9 mouse cellular contexts compared by ENCODE assay signal in the genomic region with DNA sequence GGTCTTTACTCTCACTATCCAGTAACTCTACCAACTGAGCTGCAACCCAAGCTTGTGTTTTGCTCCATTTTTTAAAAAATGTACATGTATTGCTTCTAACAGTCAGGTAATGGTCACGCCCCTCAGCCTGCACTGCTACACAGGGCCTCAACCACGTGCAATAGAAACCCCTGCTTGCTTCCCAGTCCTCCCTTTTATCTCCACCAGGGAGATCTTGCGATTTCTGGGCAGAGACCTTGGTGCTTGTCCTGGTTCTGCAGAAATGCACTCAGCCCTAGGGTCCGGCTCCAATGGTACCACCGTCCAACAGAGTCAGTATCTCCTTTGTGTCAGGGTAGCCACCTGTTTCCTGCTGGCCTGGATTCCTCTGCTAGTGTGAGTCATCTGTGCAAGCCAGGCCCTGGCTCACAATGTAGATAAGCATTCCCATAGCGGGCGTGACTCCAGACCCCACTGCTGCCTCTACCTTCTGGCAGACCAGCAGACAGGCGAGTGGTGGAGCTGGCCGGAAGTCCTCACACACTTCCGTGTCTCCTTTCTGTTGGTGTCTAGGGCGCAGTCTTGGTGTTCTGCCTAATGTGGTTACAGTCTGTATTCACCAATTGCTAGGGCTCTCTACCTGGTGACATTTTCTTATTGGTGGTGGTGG. TPM values are rescaled to one million over a fixed set of nuclear protein-coding genes. Genes with fewer than 3 reads are reported as not detected.
DNase-seq lines count a peak whose midpoint lies in the region; ATAC-seq and TF ChIP-seq lines count a peak whose summit lies in the region.
"Had no signal": no experiment of that assay in that cellular context is flagged by ENCODE, and none has a peak within 500 bp of the region (broad histone marks: within the 10 kb centered on the region; RNA-seq: fewer than 3 reads in every experiment).

No protein-coding gene starts in this region.

- 68% methylated on average over 11 of the region's 11 CpGs for WGBS in forebrain, postnatal 0 days

- no peaks in the 10 kb centered on the region for H3K4me1 ChIP-seq in forebrain, postnatal 0 days (ENCODE audit: insufficient read depth)
- H3K4me1 ChIP-seq: limb, embryonic 12.5 days had no signal

- no peaks in the 10 kb centered on the region for H3K36me3 ChIP-seq in forebrain, postnatal 0 days (ENCODE audit: insufficient read depth)
- H3K36me3 ChIP-seq: limb, embryonic 12.5 days had no signal

- H3K27me3 ChIP-seq in forebrain, postnatal 0 days (ENCODE audit: insufficient read depth, low read length) = no peaks in the 10 kb centered on the region
- H3K27me3 ChIP-seq: limb, embryonic 12.5 days had no signal

- peak; percentile 31 for DNase-seq in ovary, adult 18-20 months (ENCODE audit: low spot score)
- DNase-seq in ovary, postnatal 10 days (ENCODE audit: low spot score) = no peak
- DNase-seq in cerebellum, adult 8-10 months = peak; percentile 91
- DNase-seq in heart, postnatal 10 days = peak; percentile 72 to 76
- DNase-seq in lung, postnatal 36 days = peak; percentile 44
- DNase-seq in testis, postnatal 10 days (ENCODE audit: low spot score) = no peak
- DNase-seq in left cerebral cortex, adult 8-10 months (ENCODE audit: low spot score in 2 of 2) = no peak
- DNase-seq in forebrain, postnatal 0 days = no peak

- H3K9ac ChIP-seq in forebrain, postnatal 0 days = no peak overlapping the region
- H3K9ac ChIP-seq: limb, embryonic 12.5 days had no signal

- intact Hi-C loops in heart, postnatal 10 days (cut with DNase I) = no loop called here

- no peaks in the 10 kb centered on the region for H3K9me3 ChIP-seq in forebrain, postnatal 0 days (ENCODE audit: low read length)
- H3K9me3 ChIP-seq: limb, embryonic 12.5 days had no signal

- no peak for TF ChIP-seq CTCF in forebrain, postnatal 0 days (IDR thresholded peaks at IDR 0.05; ENCODE audit: low read depth)

- H3K4me2 ChIP-seq in forebrain, postnatal 0 days (ENCODE audit: low read depth) = no peak overlapping the region
- H3K4me2 ChIP-seq: limb, embryonic 12.5 days had no signal

- H3K4me3 ChIP-seq in forebrain, postnatal 0 days (ENCODE audit: low read depth, low read length) = no peak overlapping the region
- H3K4me3 ChIP-seq: limb, embryonic 12.5 days had no signal

- no peak for ATAC-seq in forebrain, postnatal 0 days

- no peak overlapping the region for H3K27ac ChIP-seq in forebrain, postnatal 0 days (ENCODE audit: low read depth, low read length)
- H3K27ac ChIP-seq: limb, embryonic 12.5 days had no signal

RNA-seq across cellular contexts. Expression of a gene that starts 27.6 kb away (rescaled TPM):
- 1 to 10 TPM; 1.7 TPM for total RNA-seq in heart, postnatal 10 days (2021)
- total RNA-seq in left cerebral cortex, adult 8-10 months (2022) = 100 to 1,000 TPM in 1 of 4 experiments, 10 to 100 TPM in 3; 77.0 to 100 (median 85.0) TPM
- total RNA-seq in forebrain, postnatal 0 days (2014; rRNA removed) = 2.8 and 3.2 TPM in 2 replicates
- polyA plus RNA-seq in forebrain, postnatal 0 days (2015; fragmentation: Nextera tagmentation; extraction: Ambion mirVana) = 4.6 and 8.1 TPM in 2 replicates

RNA-seq across cellular contexts. Expression of a gene that starts 44.0 kb away (rescaled TPM):
- total RNA-seq in heart, postnatal 10 days (2021) = 10 to 100 TPM in 1 of 2 experiments, 1 to 10 TPM in 1; 7.6 to 10.4 TPM
- total RNA-seq in left cerebral cortex, adult 8-10 months (2022) = 10 to 100 TPM; 29.2 to 42.7 (median 35.9) TPM
- total RNA-seq in forebrain, postnatal 0 days (2014; rRNA removed) = 2.6 and 3.2 TPM in 2 replicates
- polyA plus RNA-seq in forebrain, postnatal 0 days (2015; fragmentation: Nextera tagmentation; extraction: Ambion mirVana) = 0.70 and 1.2 TPM in 2 replicates

Comparison
In these comparisons a context has a peak if more than half of its experiments do, and no peak if none do; other contexts are left out.
1. DNase-seq: peak in ovary, adult 18-20 months (single experiment), cerebellum, adult 8-10 months (single experiment), heart, postnatal 10 days (2 of 2) and lung, postnatal 36 days (single experiment); none in ovary, postnatal 10 days (single experiment), testis, postnatal 10 days (single experiment), left cerebral cortex, adult 8-10 months (0 of 2) and forebrain, postnatal 0 days (single experiment).
2. RNA of a gene that starts 27.6 kb away (total RNA-seq): 77.0 to 100 TPM in left cerebral cortex, adult 8-10 months; 2.8 to 3.2 TPM in forebrain, postnatal 0 days and 1.7 TPM in heart, postnatal 10 days; every median in the first group is over 10 times any median in the second.